Mouse (Mus musculus) heart, postnatal 0 days (tissue): ENCODE results near the gene Aplnr. TPM values are rescaled to one million over a fixed set of nuclear protein-coding genes. Genes with fewer than 3 reads are reported as not detected.

Experiments used
- ATAC-seq: fragments of 200-750 bp; cut with Nextera tagmentation; 2 replicates; pipeline ENCODE4 v1.8.0; 2017; ENCODE audit warnings: low read depth, moderate number of reproducible peaks, moderate library complexity; ENCODE audit not compliant: insufficient read depth
- DNase-seq: peaks from one replicate; pipeline ENCODE4 v3.0.0-alpha.2; 2016; ENCODE audit warnings: low spot score
- H3K27ac ChIP-seq: fragments of 300-500 bp; sonication (generic); 2 replicates; pipeline ENCODE4 v1.5.1; 2014; ENCODE audit warnings: low read depth, mild to moderate bottlenecking
- H3K27me3 ChIP-seq: fragments of 300-500 bp; sonication (generic); 2 replicates; pipeline ENCODE4 v1.6.1; 2014; ENCODE audit warnings: low read length, mixed read lengths; ENCODE audit not compliant: control insufficient read depth, insufficient read depth
- H3K36me3 ChIP-seq: fragments of 300-500 bp; sonication (generic); replicated peaks from 2 replicates; pipeline ENCODE4 v1.6.1; 2014; ENCODE audit warnings: low read length, mixed read lengths; ENCODE audit not compliant: control insufficient read depth, insufficient read depth
- H3K4me1 ChIP-seq: fragments of 300-500 bp; sonication (generic); 2 replicates; pipeline ENCODE4 v1.6.1; 2014; ENCODE audit warnings: antibody characterized with exemption; ENCODE audit not compliant: control insufficient read depth, insufficient read depth
- H3K4me2 ChIP-seq: fragments of 300-500 bp; sonication (generic); 2 replicates; pipeline ENCODE4 v1.6.1; 2014; ENCODE audit warnings: low read depth, mild to moderate bottlenecking, low read length, moderate library complexity
- H3K4me3 ChIP-seq: fragments of 300-500 bp; sonication (generic); 2 replicates; pipeline ENCODE4 v1.5.1; 2014; ENCODE audit warnings: low read depth, low read length
- H3K9ac ChIP-seq: fragments of 300-500 bp; sonication (generic); replicated peaks from 2 replicates; pipeline ENCODE4 v1.6.1; 2014; ENCODE audit warnings: low read depth, low read length, mixed read lengths
- H3K9me3 ChIP-seq: fragments of 300-500 bp; sonication (generic); replicated peaks from 2 replicates; pipeline ENCODE4 v1.6.1; 2016; ENCODE audit warnings: low read length; ENCODE audit not compliant: control insufficient read depth
- CTCF ChIP-seq: IDR thresholded peaks from 2 replicates; pipeline ENCODE4 v1.5.1; 2016; ENCODE audit warnings: antibody characterized with exemption, control low read depth, low read depth
- EP300 ChIP-seq: IDR thresholded peaks from 2 replicates; pipeline ENCODE4 v1.6.1; 2016; ENCODE audit warnings: antibody characterized with exemption, low read depth
- WGBS: fragments of 180-500 bp; shearing (Covaris S2); extraction: QIAGEN DNeasy Blood & Tissue Kit; methylation state at CpG from one replicate; pipeline ENCODE4 v1.1.7; 2014; 5-methylcytosine and 5-hydroxymethylcytosine counted together
- polyA plus RNA-seq: library from polyadenylated mRNA; unstranded; fragments of >200 nt; fragmentation: Nextera tagmentation; extraction: Ambion mirVana; gene quantifications from 2 replicates; pipeline ENCODE4 v1.2.1, GENCODE M21; 2015
- total RNA-seq: library from RNA; depleted of rRNA; stranded (reverse); fragments of >200 nt; gene quantifications from 2 replicates; pipeline ENCODE4 v1.2.3, GENCODE M21; 2014; ENCODE audit warnings: low replicate concordance

Aplnr gene
- total and polyA plus RNA-seq, 2 experiments from 2014 or later, result 47.7 to 59.0 TPM

DNA sequence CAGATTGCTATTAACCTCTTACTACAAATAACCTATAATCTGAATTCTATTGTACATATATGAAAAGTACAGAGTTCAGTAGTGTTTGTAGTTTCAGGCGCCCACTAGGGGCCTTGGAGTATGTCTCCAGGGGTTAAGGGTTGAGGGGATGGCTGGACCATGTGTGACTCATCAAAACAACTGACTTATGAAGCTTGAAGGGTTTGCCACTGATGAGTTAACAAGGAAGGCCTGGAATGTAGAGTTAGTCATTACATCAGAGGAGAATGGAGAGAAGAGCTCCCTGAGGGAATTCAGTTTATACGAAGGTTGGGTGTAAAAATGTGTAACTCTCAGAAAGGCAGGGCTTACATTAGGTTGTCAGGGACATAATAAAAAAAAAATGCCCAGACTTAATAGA is 38.0 kb upstream of the Aplnr start:
- no peak overlapping the region for H3K4me3 ChIP-seq
- no peak for ATAC-seq
- H3K27ac ChIP-seq, result no peak overlapping the region
- H3K4me2 ChIP-seq, result no peak overlapping the region
- no peak for DNase-seq
- H3K9me3 ChIP-seq, result peaks cover 6% of the 10 kb centered on the region; the same call in 1 of the 2 replicates
- H3K36me3 ChIP-seq, result no peaks in the 10 kb centered on the region
- TF ChIP-seq CTCF (no peak), EP300 (no peak)
- no peak overlapping the region for H3K9ac ChIP-seq
- WGBS, result 83% methylated on average over 2 of the region's 2 CpGs
- no peaks in the 10 kb centered on the region for H3K4me1 ChIP-seq
- no peaks in the 10 kb centered on the region for H3K27me3 ChIP-seq

DNA sequence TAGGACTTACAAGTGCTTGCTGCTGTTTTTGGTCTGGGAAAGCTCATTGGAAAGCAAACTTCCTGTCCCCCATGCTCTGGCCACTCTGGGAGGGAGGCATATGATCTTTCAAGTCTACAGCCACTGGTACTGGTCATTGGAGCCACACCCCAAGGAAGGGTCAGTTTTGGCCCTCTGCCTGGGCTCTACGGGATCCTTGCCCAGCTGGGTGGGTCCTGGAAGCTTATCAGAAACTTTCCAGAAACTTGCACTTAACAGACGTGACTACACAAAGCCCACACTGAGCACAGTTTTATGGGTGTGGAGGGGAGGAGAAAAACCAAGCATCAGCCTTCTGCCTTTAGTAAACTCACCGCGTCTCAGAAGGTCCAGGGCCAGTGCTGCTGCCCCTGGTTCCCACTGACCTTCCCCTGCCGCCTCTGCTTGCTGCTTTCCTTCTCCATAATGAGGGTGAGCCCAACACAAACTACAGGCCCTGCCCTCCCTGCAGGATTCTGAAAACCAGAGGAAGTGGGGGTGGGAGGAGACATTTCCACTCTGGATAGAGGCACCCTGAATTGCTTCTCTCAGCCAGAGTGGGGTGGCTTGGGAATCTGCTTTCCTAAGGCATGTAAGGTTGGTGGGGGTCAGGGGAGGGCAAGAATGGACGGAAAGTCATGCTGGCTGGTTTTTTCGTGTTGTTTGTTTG is 37.1 kb upstream of the Aplnr start:
- H3K4me2 ChIP-seq, result no peak overlapping the region
- H3K36me3 ChIP-seq, result no peaks in the 10 kb centered on the region
- peak; percentile 68 for DNase-seq
- no peak for TF ChIP-seq CTCF
- TF ChIP-seq EP300, result no peak
- H3K9me3 ChIP-seq, result peaks cover 6% of the 10 kb centered on the region; the same call in 1 of the 2 replicates
- ATAC-seq, result peak; percentile 86
- 33% methylated on average over 7 of the region's 7 CpGs for WGBS
- H3K27me3 ChIP-seq, result no peaks in the 10 kb centered on the region
- H3K4me1 ChIP-seq, result no peaks in the 10 kb centered on the region
- H3K27ac ChIP-seq, result peak overlapping the region; percentile 65
- no peak overlapping the region for H3K4me3 ChIP-seq
- no peak overlapping the region for H3K9ac ChIP-seq

DNA sequence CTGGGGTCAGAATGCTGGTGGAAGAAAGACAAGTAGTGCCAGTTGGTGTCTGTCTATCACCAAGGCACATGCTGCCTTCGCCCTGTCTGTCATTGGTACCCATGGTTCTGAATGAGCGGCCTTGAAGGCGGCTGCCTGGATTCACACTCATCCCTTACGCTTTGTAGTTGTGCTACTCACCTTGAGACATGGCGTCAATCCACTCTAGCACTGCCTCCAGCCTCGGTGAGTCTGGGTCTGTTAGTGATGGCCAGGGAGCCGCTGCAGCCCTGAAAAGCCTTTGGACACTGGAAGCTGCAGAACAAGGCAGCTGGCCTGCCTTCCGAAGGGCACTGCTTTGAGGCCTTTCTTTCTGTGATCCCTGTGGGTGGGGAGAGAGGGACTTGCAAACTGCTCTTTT is 32.8 kb upstream of the Aplnr start:
- ATAC-seq (no peak), DNase-seq (no peak)
- no peak overlapping the region for H3K4me2 ChIP-seq
- WGBS, result 81% methylated on average over 8 of the region's 8 CpGs
- peaks cover 6% of the 10 kb centered on the region; the same call in 1 of the 2 replicates for H3K9me3 ChIP-seq
- H3K4me1 ChIP-seq, result no peaks in the 10 kb centered on the region
- TF ChIP-seq EP300 (no peak), CTCF (no peak)
- no peak overlapping the region for H3K4me3 ChIP-seq
- no peaks in the 10 kb centered on the region for H3K36me3 ChIP-seq
- no peaks in the 10 kb centered on the region for H3K27me3 ChIP-seq
- no peak overlapping the region for H3K9ac ChIP-seq
- no peak overlapping the region for H3K27ac ChIP-seq

DNA sequence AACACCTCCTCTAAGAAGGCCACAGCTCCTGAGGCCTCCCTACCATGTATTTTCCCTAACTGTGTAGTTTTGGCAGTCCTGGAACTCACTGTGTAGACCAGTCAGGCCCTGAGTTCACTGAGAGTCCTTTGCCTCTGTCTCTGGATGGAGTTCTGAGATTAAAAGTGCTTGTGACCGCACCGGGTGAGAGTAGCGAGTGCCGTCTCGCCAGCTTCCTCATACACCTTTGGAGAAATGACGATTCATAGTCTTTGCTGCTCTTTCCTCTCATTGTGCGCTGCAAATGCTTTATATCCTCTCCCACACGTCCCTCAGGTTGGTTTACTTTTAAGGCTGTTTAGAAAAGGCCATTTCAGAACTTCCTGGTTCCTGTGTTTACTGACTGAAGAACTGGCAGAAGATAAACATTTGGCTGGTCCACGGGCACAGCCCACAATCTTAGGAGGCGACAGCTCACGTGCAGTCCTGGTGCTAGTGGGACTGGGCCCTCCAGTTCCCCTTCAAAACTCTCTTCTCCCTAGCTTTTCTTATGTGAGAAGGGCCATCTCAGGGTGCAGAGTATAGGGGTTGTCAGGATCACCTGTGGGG is 30.5 kb upstream of the Aplnr start:
- Histone ChIP-seq H3K27ac (no peak overlapping the region), H3K4me2 (no peak overlapping the region), H3K27me3 (no peaks in the 10 kb centered on the region), H3K9me3 (peaks cover 6% of the 10 kb centered on the region; the same call in 1 of the 2 replicates), H3K9ac (no peak overlapping the region), H3K36me3 (no peaks in the 10 kb centered on the region), H3K4me3 (no peak overlapping the region), H3K4me1 (no peaks in the 10 kb centered on the region)
- TF ChIP-seq EP300 (no peak), CTCF (no peak)
- ATAC-seq (no peak), DNase-seq (no peak)
- 63% methylated on average over 11 of the region's 11 CpGs for WGBS

DNA sequence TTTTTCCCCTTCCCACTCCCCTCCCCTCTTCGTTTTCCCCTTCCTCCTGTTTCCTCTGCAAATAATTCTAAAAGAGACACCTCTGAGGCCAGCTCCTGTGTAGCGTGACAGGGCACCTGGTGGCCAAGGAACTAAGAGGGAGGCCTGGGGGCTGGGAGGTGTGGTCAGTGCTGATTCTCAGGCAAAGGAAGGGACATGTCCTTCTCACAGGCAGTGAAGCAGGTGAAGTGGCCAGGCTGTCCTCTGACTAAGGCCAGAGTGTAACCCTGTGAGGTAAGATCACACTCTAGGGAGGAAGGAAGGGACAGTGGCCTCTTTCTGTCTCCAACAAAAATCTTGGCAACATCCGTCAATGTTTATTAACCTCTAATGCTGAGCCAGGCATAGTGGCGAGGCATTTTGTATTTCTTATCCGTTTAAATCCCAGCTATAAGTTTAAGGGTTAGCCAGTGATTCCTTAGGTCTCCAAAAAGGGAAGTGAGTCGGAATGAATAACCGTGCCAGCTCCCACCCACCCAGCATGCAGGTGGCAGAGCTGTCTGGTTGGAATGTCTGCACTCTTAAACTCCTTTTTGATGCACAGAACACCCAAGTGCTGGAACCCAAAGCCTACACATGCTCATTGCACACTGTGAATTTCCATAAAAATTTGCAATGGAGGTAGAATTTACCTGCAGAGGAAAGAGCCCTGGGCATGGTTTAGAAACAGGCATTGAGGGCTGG is 29.8 kb upstream of the Aplnr start:
- no peak overlapping the region for H3K4me3 ChIP-seq
- no peak overlapping the region for H3K9ac ChIP-seq
- no peaks in the 10 kb centered on the region for H3K4me1 ChIP-seq
- no peaks in the 10 kb centered on the region for H3K27me3 ChIP-seq
- peaks cover 2% of the 10 kb centered on the region; the same call in 1 of the 2 replicates for H3K9me3 ChIP-seq
- no peak for TF ChIP-seq CTCF
- no peak for TF ChIP-seq EP300
- DNase-seq (no peak), ATAC-seq (no peak)
- no peak overlapping the region for H3K27ac ChIP-seq
- H3K4me2 ChIP-seq, result no peak overlapping the region
- no peaks in the 10 kb centered on the region for H3K36me3 ChIP-seq
- WGBS, result 52% methylated on average over 7 of the region's 7 CpGs
